Mouse (Mus musculus) central nervous system, embryonic 11.5 days (tissue): Measurements from ENCODE around the gene Kdr. TPM values are rescaled to one million over a fixed set of nuclear protein-coding genes. Genes with fewer than 3 reads are reported as not detected.

Source experiments
- polyA plus RNA-seq: library from polyadenylated mRNA; depleted of rRNA; stranded (reverse); fragments of >200 nt; gene quantifications from 2 replicates; pipeline ENCODE4 v1.2.3, GENCODE M21; 2012; rRNA removed

The Kdr gene
- polyA plus RNA-seq, result 18.0 and 20.4 TPM in 2 replicates

GRCm38 (mm10) chr5:75978374-75979100, at the start of gene Kdr:
TSS of gene Kdr (minus strand) at chr5:75978458.

Other genes starting within 250 kb of the Kdr start
- gene Srd5a3, start 161.8 kb upstream of the Kdr start, polyA plus RNA-seq, result 16.6 and 33.5 TPM in 2 replicates
- gene Tmem165, start 205.4 kb upstream of the Kdr start, polyA plus RNA-seq, result 107 and 130 TPM in 2 replicates